Mouse (Mus musculus) spleen, embryonic (tissue): ENCODE results near the gene Elof1.
"Not testable (repeated sequence)": the region's sequence is repeated elsewhere in the genome, so short reads cannot be mapped to it uniquely, and the experiment has no call there.

Source experiments
- CTCF ChIA-PET: fragments of 350-600 bp; sonication (Branson Sonifier 250); formaldehyde crosslinking; loops from one replicate; lab custom pipeline; 2022; lab: Charles Lee

Gene Elof1

GRCm38 (mm10) chr9:22116740-22117426, at the start of gene Elof1:
Elof1 (minus strand) TSS chr9:22117172.
- CTCF ChIA-PET, result interaction anchor here (0.5 to 0.9 kb wide), 5 partner anchors 9 to 27 kb away, joined by 3 to 8 read pairs (median 4); no protein-coding TSS in a partner anchor

- CTCF ChIA-PET, result no interaction called here
These were observed 49.7 kb upstream of the Elof1 start for GRCm38 (mm10) chr9:22166686-22167085.

GRCm38 (mm10) chr9:22165964-22166363, 49.0 kb upstream of the Elof1 start:
- CTCF ChIA-PET, result no interaction called here

DNA sequence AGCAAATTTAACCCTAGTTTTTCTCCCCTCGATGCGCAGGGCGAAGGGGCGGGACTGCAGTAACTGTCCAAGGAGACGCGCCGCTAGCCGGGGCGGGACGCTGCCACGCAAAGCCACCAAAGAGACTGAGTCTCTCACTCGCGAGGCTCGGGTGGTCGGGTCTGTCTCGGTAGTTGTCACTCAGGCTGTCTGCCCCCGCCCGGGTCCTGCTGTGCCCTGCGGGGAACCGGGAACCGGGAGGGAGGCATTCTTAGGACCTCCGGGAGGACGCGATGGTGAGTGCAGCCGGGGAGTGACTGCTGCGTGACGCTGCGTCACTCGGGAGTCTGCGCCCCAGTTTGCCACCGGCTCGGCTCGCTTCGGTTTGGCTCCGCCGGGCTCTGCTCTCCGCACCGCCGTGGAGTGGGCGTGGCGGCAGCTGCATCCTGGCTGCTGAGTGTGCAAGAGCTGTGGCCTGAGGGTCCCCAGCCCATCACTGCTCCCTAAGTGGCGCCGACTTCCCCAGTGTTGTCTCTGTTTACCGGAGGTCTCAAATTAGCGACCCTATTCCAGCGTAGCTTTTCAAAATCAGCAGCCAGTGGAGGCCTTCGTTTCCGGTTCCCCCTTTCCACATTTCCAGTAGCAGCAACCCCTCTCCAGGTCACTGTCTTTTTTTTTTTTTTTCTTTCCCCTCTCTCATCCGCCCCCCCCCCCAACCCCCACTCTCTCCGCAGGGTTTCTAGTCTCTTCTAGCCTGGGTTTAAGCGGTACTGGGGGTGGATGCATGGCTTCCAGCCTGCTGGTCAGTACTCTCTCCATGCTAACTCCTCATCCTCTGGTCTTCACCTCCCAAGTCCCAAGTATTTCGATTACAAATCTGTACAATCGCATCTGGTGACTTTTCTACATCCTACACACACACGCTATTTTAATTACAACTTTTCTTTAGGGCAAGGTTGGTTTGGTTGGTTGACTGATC, 48.0 kb upstream of the Elof1 start:
- CTCF ChIA-PET, result interaction anchor here (0.6 kb wide), 1 partner anchor 165 kb away, joined by 7 read pairs; no protein-coding TSS in a partner anchor

DNA sequence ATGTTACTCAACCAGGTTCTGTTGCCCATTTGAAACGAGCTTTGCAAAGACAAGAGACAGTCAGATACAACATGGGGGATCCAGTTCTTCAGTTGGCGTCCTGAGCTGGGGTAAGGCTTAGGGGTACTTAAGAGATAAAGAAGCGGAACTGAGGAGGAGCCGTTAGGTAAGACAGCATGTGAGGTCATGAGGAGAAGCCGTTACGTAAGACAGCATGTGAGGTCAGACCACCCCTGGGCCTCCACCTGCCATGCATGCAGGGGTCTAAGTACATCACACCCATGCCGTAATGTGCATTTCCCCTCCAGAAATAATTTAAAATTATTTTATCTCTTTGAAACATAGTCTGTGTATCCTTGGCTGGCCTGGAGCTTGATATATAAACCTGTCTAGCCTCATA, 45.9 kb upstream of the Elof1 start:
- CTCF ChIA-PET, result no interaction called here

- CTCF ChIA-PET, result no interaction called here
These were observed 45.3 kb upstream of the Elof1 start for GRCm38 (mm10) chr9:22162305-22162704.

DNA sequence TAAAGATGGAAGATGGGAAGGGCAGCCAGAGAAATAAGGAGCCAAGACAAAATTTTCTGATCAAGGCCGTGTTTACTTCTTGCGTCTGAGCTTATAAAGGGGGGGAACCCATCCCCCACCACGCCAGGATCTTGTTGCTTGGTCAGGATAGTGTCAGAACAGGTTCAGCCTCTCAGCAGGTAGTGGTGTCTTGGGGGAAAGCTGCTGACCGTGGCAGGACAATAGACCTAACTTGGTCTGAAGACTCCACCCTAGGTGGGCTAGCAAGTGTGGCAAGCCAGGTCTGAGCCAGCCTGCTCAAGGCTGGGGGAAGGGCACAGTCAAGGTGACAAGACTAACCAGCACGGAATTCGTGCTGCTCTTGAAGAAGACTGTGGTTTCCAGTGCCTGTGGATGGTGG, 44.3 kb upstream of the Elof1 start:
- CTCF ChIA-PET, result no interaction called here

- CTCF ChIA-PET, result interaction anchor here (0.6 to 1.1 kb wide), 2 partner anchors 62 to 251 kb away, joined by 4 to 7 read pairs; no protein-coding TSS in a partner anchor
These were observed 40.7 kb upstream of the Elof1 start for GRCm38 (mm10) chr9:22157516-22158265.

DNA sequence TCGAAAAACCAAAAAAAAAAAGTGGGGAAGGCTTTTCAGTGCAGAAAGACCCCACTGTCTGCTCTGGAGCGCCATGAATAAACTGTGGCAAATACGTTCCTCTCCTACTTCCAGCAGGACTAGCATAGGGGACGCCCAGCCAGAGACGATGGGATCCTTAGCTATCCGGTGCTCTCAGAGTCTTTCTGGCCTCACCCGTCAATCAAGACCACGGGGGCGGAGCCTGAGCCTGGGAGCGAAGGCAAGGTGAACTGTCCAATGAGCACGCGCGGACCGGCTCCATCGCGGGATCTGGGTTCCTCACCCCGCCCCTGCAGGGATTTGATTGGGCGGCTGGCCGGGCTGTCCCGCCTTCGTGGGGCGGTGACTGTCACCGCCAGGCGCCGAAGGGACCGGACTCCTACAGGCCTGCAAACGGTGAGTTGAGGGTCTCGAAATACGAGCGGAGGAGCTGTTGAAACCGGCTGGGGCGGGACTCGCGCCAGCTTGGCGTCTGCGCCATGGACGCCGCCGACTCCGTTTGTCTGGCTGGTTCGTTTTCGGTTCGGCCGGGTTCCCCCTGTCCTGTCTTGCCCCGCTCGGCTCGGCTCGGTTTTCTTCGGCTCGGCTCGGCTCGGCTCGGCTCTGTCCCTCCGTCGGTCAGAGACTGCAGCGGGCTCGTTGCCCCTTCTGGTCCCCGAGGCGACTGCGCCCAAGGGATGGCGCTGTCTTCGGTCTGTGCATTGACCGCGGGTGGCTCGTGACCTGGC, 39.7 kb upstream of the Elof1 start, which contains the start of gene Pigyl:
TSS of gene Pigyl (plus strand) at position 350 of the 749 bp plus-strand sequence.
- CTCF ChIA-PET, result interaction anchor here (0.6 to 0.7 kb wide), 3 partner anchors 68 to 255 kb away, joined by 3 to 6 read pairs (median 3); partner anchors contain the start of gene Zfp599

DNA sequence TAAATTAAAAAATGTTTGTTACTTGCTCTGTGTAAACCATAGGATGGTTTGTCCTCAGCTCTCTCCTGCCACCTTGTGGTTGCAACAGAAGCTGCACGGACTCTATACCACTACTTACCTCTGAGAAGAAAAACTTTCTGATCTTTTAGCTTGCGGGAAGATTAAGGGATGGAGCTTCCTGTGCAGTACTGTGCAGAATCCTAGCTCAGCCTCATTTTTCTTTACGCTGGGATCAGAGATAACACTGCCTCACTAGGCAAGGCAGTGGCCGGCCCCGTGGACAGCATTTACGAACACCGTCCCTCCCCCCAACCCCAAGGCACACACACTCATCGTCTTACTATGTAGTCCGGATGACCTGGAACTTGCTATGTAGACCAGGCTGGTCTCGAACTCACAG, 38.6 kb upstream of the Elof1 start:
- CTCF ChIA-PET, result no interaction called here

GRCm38 (mm10) chr9:22153810-22154209, 36.8 kb upstream of the Elof1 start:
- CTCF ChIA-PET, result interaction anchor here (0.6 kb wide), 1 partner anchor 1518 kb away, joined by 3 read pairs; no protein-coding TSS in a partner anchor

- CTCF ChIA-PET, result interaction anchor here (1.5 kb wide), 1 partner anchor 32 kb away, joined by 6 read pairs; no protein-coding TSS in a partner anchor
These were observed 34.0 kb upstream of the Elof1 start for GRCm38 (mm10) chr9:22150946-22151345.

DNA sequence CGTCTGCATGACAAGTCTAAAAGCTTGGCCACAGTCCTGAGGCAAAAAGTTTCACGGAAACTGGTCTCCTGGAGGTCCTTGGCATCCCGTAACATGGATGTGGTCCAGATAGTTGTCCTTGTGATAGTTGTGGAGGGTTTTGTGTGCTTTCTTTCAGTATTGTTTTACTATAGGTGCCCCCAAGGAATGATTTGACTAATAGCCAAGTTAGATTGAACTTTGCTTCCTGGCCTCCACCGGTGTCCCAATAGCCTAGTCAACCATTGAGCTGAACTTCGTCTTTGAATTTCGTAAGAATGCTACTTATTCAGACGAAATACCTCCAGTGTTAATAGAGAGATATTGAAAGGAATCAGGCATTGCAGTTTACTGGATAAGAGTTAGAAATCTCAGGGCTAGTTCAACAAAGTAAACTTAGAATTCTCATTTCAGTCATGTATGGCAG, 33.3 kb upstream of the Elof1 start:
- CTCF ChIA-PET, result not testable (repeated sequence)

DNA sequence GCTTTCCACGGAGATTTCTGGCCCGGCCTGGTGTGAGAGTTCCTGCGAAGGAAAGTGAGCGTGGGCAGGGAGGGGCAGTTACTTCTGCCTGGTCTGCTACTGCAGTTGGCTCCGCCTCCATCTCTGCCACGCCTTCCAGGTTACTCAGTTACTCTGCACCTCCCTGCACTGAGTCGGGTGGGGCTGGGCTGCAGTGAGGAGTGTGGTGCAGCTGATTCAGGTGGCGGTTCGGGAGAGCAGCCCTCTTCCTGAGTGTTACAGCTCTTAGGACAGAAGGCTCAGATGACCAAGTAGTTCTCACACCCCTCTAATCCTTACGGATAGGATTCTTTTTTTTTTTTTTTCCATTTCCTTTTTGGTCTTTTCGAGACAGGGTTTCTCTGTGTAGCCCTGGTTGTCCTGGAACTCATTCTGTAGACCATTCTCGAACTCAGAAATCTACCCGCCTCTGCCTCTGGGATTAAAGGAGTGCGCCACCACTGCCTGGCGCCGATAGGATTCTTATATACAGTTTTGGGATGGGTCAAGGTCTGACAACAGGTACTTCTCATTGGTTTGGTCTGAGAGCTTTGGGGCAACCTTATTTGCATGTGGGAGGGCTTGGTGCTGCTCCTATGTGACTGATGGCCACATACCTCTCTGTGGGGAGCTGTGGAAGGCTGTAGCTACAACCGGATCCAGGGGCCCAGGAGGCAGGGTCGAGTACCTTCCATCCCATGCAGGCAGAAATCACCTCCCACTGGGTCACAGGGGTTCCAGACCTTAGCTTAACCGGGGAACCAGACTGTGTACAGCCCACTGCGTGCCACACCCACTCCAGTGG, 32.7 kb upstream of the Elof1 start:
- CTCF ChIA-PET, result interaction anchor here (0.7 kb wide), 1 partner anchor 105 kb away, joined by 4 read pairs; no protein-coding TSS in a partner anchor

GRCm38 (mm10) chr9:22144304-22144965, 27.5 kb upstream of the Elof1 start:
- CTCF ChIA-PET, result interaction anchor here (0.6 to 1.0 kb wide), 3 partner anchors 28 to 59 kb away, joined by 3 to 4 read pairs (median 3); partner anchors contain the start of gene Ecsit

DNA sequence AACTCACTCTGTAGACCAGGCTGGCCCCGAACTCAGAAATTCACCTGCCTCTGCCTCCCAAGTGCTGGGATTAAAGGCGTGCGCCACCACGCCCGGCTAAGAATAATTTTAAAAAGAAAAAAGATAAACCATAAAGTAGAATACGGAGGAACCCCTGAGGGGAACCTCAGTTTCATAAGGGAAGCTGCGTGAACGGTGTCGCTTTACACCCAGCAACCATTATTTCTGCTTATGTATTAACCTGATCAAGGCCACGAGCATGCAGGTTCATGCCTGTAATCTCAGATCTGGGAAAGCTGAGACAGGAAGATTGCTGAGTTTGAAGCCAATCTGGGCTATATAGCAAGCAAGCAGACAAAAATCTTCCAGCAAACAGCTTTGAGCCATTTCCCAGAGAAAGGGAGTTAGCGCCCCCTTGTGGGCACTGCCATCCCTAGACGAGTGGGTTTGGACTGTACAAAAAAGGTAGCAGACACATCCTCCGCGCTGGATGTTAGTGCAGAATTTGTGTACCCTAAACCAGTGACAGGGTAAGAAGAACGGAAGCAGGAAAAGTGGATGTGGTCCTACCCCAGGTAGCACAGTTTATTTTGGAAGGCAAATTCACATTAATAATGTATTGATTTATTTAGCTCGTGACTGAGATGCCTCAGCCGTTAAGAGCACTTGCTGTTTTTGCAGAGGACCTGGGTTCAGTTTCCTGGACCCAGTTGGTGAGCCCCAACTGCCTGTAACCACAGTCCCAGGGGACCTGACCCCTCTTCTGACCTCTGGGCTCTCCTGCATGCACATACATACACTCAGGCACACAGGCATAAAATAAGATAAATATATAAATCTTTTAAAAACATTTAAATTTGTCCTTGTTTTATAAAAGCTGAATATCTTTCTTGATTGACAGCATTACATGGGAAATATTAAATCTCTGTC, 26.4 kb upstream of the Elof1 start:
- CTCF ChIA-PET, result interaction anchor here (0.7 to 1.3 kb wide), 5 partner anchors 25 to 77 kb away, joined by 3 to 7 read pairs (median 5); no protein-coding TSS in a partner anchor

DNA sequence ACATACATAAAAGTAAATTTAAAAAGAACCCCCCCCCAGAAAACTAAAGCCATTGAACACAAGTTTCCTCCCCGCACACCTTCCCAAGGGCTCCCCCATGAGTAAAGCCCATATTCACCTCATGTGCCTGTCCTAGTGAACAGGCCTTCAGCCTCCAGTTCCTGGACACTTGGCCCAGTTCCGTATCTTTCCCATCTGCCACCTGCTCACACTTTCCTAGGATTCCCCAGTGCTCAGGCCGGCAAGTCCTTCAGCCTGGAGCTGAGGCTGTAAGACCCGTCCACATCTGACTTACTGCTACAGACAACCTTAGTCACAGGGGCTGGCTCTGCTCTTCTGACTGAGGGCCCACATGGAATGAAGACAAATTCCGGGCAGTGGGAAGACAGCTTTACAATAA, 22.8 kb upstream of the Elof1 start:
- CTCF ChIA-PET, result interaction anchor here (0.6 to 1.7 kb wide), 2 partner anchors 9 to 138 kb away, joined by 3 to 4 read pairs; no protein-coding TSS in a partner anchor
